Mouse (Mus musculus): ENCODE measurements around the gene Hivep1. TPM values are rescaled to one million over a fixed set of nuclear protein-coding genes. Genes with fewer than 3 reads are reported as not detected.

Hivep1 gene
- polyA plus RNA-seq, 1 experiment from 2014 or later: 2.4 TPM

- Histone ChIP-seq H3K9ac (no peak overlapping the region), H3K4me2 (no peak overlapping the region), H3K27ac (no peak overlapping the region; the same call in 1 of the 2 replicates), H3K9me3 (replicated peaks) (no peaks in the 10 kb centered on the region), H3K4me1 (replicated peaks) (peaks cover 11% of the 10 kb centered on the region), H3K4me3 (replicated peaks) (no peak overlapping the region), H3K27me3 (no peaks in the 10 kb centered on the region), H3K36me3 (peaks cover 10% of the 10 kb centered on the region)
- DNase-seq (no peak), ATAC-seq (ENCODE audit: low read depth) (no peak)
- WGBS (ENCODE audit: insufficient replicate concordance): 53% methylated on average over 3 of the region's 3 CpGs
These were observed 25.8 kb downstream of the Hivep1 start for GRCm38 (mm10) chr13:42077629-42078028.

GRCm38 (mm10) chr13:42080131-42080916 lies 28.5 kb downstream of the Hivep1 start:
- peaks cover 10% of the 10 kb centered on the region for H3K36me3 ChIP-seq
- no peak overlapping the region for H3K27ac ChIP-seq
- no peaks in the 10 kb centered on the region for H3K9me3 ChIP-seq (replicated peaks)
- H3K4me1 ChIP-seq (replicated peaks): peaks cover 4% of the 10 kb centered on the region
- no peak overlapping the region for H3K4me3 ChIP-seq (replicated peaks)
- ATAC-seq (ENCODE audit: low read depth) (no peak), DNase-seq (no peak)
- no peak overlapping the region for H3K4me2 ChIP-seq
- H3K9ac ChIP-seq: no peak overlapping the region
- H3K27me3 ChIP-seq: no peaks in the 10 kb centered on the region
- WGBS (ENCODE audit: insufficient replicate concordance): 46% methylated on average over 10 of the region's 10 CpGs

GRCm38 (mm10) chr13:42088339-42088738 lies 36.5 kb downstream of the Hivep1 start:
- Histone ChIP-seq H3K4me3 (replicated peaks) (no peak overlapping the region), H3K36me3 (no peaks in the 10 kb centered on the region), H3K4me2 (no peak overlapping the region), H3K27me3 (no peaks in the 10 kb centered on the region), H3K27ac (no peak overlapping the region), H3K4me1 (replicated peaks) (peaks cover 28% of the 10 kb centered on the region), H3K9ac (no peak overlapping the region), H3K9me3 (replicated peaks) (no peaks in the 10 kb centered on the region)
- WGBS (ENCODE audit: insufficient replicate concordance): 68% methylated on average over 5 of the region's 5 CpGs
- DNase-seq: no peak
- no peak for ATAC-seq (ENCODE audit: low read depth)

- Histone ChIP-seq H3K36me3 (no peaks in the 10 kb centered on the region), H3K4me2 (no peak overlapping the region), H3K27me3 (no peaks in the 10 kb centered on the region), H3K27ac (no peak overlapping the region), H3K9ac (no peak overlapping the region), H3K4me3 (replicated peaks) (no peak overlapping the region), H3K9me3 (replicated peaks) (no peaks in the 10 kb centered on the region), H3K4me1 (replicated peaks) (peaks cover 35% of the 10 kb centered on the region)
- no peak for ATAC-seq (ENCODE audit: low read depth)
- DNase-seq: no peak
- WGBS (ENCODE audit: insufficient replicate concordance): 47% methylated on average over 8 of the region's 8 CpGs
These were observed 37.2 kb downstream of the Hivep1 start for GRCm38 (mm10) chr13:42089025-42089424.

GRCm38 (mm10) chr13:42090751-42091150 lies 38.9 kb downstream of the Hivep1 start:
- no peaks in the 10 kb centered on the region for H3K9me3 ChIP-seq (replicated peaks)
- ATAC-seq (ENCODE audit: low read depth) (no peak), DNase-seq (no peak)
- no peaks in the 10 kb centered on the region for H3K36me3 ChIP-seq
- H3K27ac ChIP-seq: no peak overlapping the region
- 77% methylated on average over 5 of the region's 5 CpGs for WGBS (ENCODE audit: insufficient replicate concordance)
- no peak overlapping the region for H3K4me3 ChIP-seq (replicated peaks)
- H3K9ac ChIP-seq: no peak overlapping the region
- no peak overlapping the region for H3K4me2 ChIP-seq
- no peaks in the 10 kb centered on the region for H3K27me3 ChIP-seq
- peaks cover 45% of the 10 kb centered on the region for H3K4me1 ChIP-seq (replicated peaks)

GRCm38 (mm10) chr13:42092392-42093139 lies 40.7 kb downstream of the Hivep1 start:
- Histone ChIP-seq H3K4me1 (replicated peaks) (peaks cover 56% of the 10 kb centered on the region), H3K27ac (peak overlapping the region; percentile 55; the same call in 1 of the 2 replicates), H3K4me3 (replicated peaks) (no peak overlapping the region), H3K9me3 (replicated peaks) (no peaks in the 10 kb centered on the region), H3K27me3 (no peaks in the 10 kb centered on the region), H3K4me2 (no peak overlapping the region), H3K36me3 (no peaks in the 10 kb centered on the region), H3K9ac (no peak overlapping the region)
- WGBS (ENCODE audit: insufficient replicate concordance): 49% methylated on average over 8 of the region's 8 CpGs
- DNase-seq: no peak
- no peak for ATAC-seq (ENCODE audit: low read depth)

- no peaks in the 10 kb centered on the region for H3K9me3 ChIP-seq (replicated peaks)
- H3K36me3 ChIP-seq: 0 out of 2 replicates have a peak, but pooled peaks cover 4% of the 10 kb centered on the region
- H3K4me3 ChIP-seq (replicated peaks): no peak overlapping the region
- 23% methylated on average over 12 of the region's 12 CpGs for WGBS (ENCODE audit: insufficient replicate concordance)
- H3K4me1 ChIP-seq (replicated peaks): peaks cover 52% of the 10 kb centered on the region
- DNase-seq (peak; percentile 52), ATAC-seq (ENCODE audit: low read depth) (peak; percentile 84)
- peak overlapping the region; percentile 43 for H3K4me2 ChIP-seq
- H3K27me3 ChIP-seq: no peaks in the 10 kb centered on the region
- peak overlapping the region; percentile 31; the same call in 1 of the 2 replicates for H3K9ac ChIP-seq
- H3K27ac ChIP-seq: peak overlapping the region; percentile 70
These were observed 41.6 kb downstream of the Hivep1 start for GRCm38 (mm10) chr13:42093268-42094042.

GRCm38 (mm10) chr13:42095826-42096515 lies 44.1 kb downstream of the Hivep1 start:
- Histone ChIP-seq H3K9me3 (replicated peaks) (no peaks in the 10 kb centered on the region), H3K4me2 (peak overlapping the region; percentile 39), H3K27me3 (no peaks in the 10 kb centered on the region), H3K27ac (peak overlapping the region; percentile 36; the same call in 1 of the 2 replicates), H3K9ac (peak overlapping the region; percentile 48; the same call in 1 of the 2 replicates), H3K4me3 (replicated peaks) (no peak overlapping the region; the same call in 1 of the 2 replicates), H3K36me3 (0 out of 2 replicates have a peak, but pooled peaks cover 5% of the 10 kb centered on the region), H3K4me1 (replicated peaks) (peaks cover 52% of the 10 kb centered on the region)
- DNase-seq: peak; percentile 4
- 24% methylated on average over 10 of the region's 10 CpGs for WGBS (ENCODE audit: insufficient replicate concordance)
- peak; percentile 49 for ATAC-seq (ENCODE audit: low read depth)

- Histone ChIP-seq H3K27me3 (no peaks in the 10 kb centered on the region), H3K9ac (no peak overlapping the region), H3K4me2 (no peak overlapping the region), H3K36me3 (0 out of 2 replicates have a peak, but pooled peaks cover 5% of the 10 kb centered on the region), H3K9me3 (replicated peaks) (no peaks in the 10 kb centered on the region), H3K4me3 (replicated peaks) (no peak overlapping the region), H3K27ac (no peak overlapping the region), H3K4me1 (replicated peaks) (peaks cover 60% of the 10 kb centered on the region)
- DNase-seq: no peak
- ATAC-seq (ENCODE audit: low read depth): no peak
These were observed 45.3 kb downstream of the Hivep1 start for GRCm38 (mm10) chr13:42097109-42097508.

GRCm38 (mm10) chr13:42098522-42098921 lies 46.7 kb downstream of the Hivep1 start:
- H3K27ac ChIP-seq: no peak overlapping the region
- peaks cover 61% of the 10 kb centered on the region for H3K4me1 ChIP-seq (replicated peaks)
- no peak overlapping the region for H3K4me3 ChIP-seq (replicated peaks)
- DNase-seq (no peak), ATAC-seq (ENCODE audit: low read depth) (no peak)
- 86% methylated on average over 1 of the region's 1 CpGs for WGBS (ENCODE audit: insufficient replicate concordance)
- no peaks in the 10 kb centered on the region for H3K27me3 ChIP-seq
- H3K4me2 ChIP-seq: no peak overlapping the region
- no peaks in the 10 kb centered on the region for H3K9me3 ChIP-seq (replicated peaks)
- H3K36me3 ChIP-seq: 0 out of 2 replicates have a peak, but pooled peaks cover 5% of the 10 kb centered on the region
- no peak overlapping the region for H3K9ac ChIP-seq

Data from liver, embryonic 13.5 days (tissue).